Mouse (Mus musculus): ENCODE results near the gene Dnajb2.

The Dnajb2 gene

DNA sequence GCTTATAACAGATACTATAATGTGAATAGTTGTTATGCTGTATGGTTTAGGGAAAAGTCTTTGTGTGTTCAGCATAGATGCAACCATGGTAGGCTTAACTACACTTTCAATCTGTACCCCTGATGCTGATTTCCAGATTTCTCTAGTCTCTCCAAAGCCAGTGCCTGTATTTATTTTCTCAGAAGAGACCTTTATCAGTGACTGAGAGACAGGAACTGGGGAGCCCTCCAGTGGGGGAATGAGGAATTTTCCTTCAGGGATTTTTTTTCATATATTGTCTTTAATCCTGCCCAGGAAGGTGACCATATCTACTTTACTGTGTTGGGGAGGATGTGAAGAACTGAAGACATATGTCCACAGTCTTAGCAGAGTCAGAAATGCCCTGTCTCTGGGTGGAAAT lies 54.4 kb downstream of the Dnajb2 start:
- in situ Hi-C loops (cut with MboI, MseI) = loop anchor here in 1 of 2 experiments (10.0 kb wide), 1 partner anchor 236 kb away; no protein-coding TSS in a partner anchor

GRCm38 (mm10) chr1:75291321-75291720 lies 55.1 kb downstream of the Dnajb2 start:
- in situ Hi-C loops (cut with MboI, MseI) = loop anchor here in 1 of 2 experiments (10.0 kb wide), 1 partner anchor 237 kb away; no protein-coding TSS in a partner anchor

GRCm38 (mm10) chr1:75292476-75293330 lies 56.5 kb downstream of the Dnajb2 start:
- in situ Hi-C loops (cut with MboI, MseI) = loop anchor here in 1 of 2 experiments (10.0 kb wide), 1 partner anchor 238 kb away; no protein-coding TSS in a partner anchor

DNA sequence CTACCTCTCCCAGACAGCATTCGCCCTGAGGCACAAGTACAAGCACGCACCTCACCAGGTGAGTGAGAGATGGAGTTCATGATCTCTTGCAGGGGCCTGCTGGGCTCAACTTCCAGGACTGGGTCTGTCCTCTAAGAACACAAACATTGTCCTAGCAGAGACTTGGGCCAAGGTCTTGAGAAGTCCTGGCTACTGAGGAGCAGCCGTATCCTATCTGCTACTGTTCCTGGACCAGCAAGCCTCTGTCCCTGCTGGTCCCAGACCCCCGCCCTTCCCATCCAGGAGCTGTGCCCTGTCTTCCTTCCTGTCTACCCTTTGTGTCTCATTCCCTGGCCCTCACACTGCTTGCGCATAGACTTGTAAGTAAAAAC lies 57.1 kb downstream of the Dnajb2 start:
- in situ Hi-C loops (cut with MboI, MseI) = loop anchor here in 1 of 2 experiments (10.0 kb wide), 1 partner anchor 239 kb away; no protein-coding TSS in a partner anchor

DNA sequence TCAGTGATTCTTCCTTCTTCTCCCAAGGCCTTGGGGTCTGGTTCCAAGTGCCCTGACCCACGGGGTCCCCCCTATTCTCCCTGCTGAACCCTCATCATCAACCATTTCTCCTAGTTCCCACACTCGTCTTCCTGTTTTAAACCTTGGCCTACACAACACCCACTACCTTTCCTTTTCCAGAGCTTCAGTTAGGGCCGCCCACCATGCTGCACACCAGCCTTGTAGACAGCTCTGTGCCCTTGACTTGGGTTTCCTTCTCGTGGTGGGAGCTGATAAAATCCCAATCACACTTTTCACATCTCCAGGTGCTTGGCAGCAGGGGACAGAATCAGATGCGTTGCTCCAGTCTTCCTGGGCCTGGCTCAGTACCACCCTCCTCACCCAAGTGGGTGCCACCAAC lies 58.1 kb downstream of the Dnajb2 start:
- in situ Hi-C loops (cut with MboI, MseI) = loop anchor here in 1 of 2 experiments (10.0 kb wide), 1 partner anchor 239 kb away; no protein-coding TSS in a partner anchor
